Mouse (Mus musculus) midbrain, embryonic 13.5 days (tissue): ENCODE data around the gene Plppr2. TPM values are rescaled to one million over a fixed set of nuclear protein-coding genes. Genes with fewer than 3 reads are reported as not detected.

Source experiments
- ATAC-seq: fragments of 200-750 bp; cut with Nextera tagmentation; 2 replicates; pipeline ENCODE4 v1.8.0; 2017; ENCODE audit warnings: mild to moderate bottlenecking, moderate TSS enrichment, moderate library complexity
- H3K27ac ChIP-seq: fragments of 300-500 bp; sonication (generic); 2 replicates; pipeline ENCODE4 v1.5.1; 2015; ENCODE audit warnings: inconsistent platforms, mild to moderate bottlenecking, moderate library complexity
- H3K27me3 ChIP-seq: fragments of 300-500 bp; sonication (generic); 2 replicates; pipeline ENCODE4 v1.6.1; 2015; ENCODE audit warnings: mild to moderate bottlenecking, inconsistent platforms
- H3K36me3 ChIP-seq: fragments of 300-500 bp; sonication (generic); 2 replicates; pipeline ENCODE4 v1.6.1; 2015; ENCODE audit warnings: mild to moderate bottlenecking, inconsistent platforms
- H3K4me1 ChIP-seq: fragments of 300-500 bp; sonication (generic); replicated peaks from 2 replicates; pipeline ENCODE4 v1.6.1; 2015; ENCODE audit warnings: inconsistent platforms
- H3K4me2 ChIP-seq: fragments of 300-500 bp; sonication (generic); replicated peaks from 2 replicates; pipeline ENCODE4 v1.6.1; 2015; ENCODE audit warnings: moderate library complexity, mild to moderate bottlenecking, inconsistent platforms
- H3K4me3 ChIP-seq: fragments of 300-500 bp; sonication (generic); replicated peaks from 2 replicates; pipeline ENCODE4 v1.5.1; 2015; ENCODE audit warnings: mild to moderate bottlenecking, inconsistent platforms
- H3K9ac ChIP-seq: fragments of 300-500 bp; sonication (generic); replicated peaks from 2 replicates; pipeline ENCODE4 v1.6.1; 2015; ENCODE audit warnings: mild to moderate bottlenecking, inconsistent platforms
- H3K9me3 ChIP-seq: fragments of 300-500 bp; sonication (generic); 2 replicates; pipeline ENCODE4 v1.6.1; 2016; ENCODE audit warnings: mild to moderate bottlenecking, inconsistent platforms
- WGBS: fragments of 180-500 bp; shearing (Covaris S2); methylation state at CpG from one replicate; pipeline ENCODE4 v1.1.7; 2015; 5-methylcytosine and 5-hydroxymethylcytosine counted together
- polyA plus RNA-seq: library from polyadenylated mRNA; unstranded; fragments of >200 nt; fragmentation: Nextera tagmentation; extraction: Ambion mirVana; gene quantifications from 2 replicates; pipeline ENCODE4 v1.2.1, GENCODE M21; 2015

Plppr2 gene
- polyA plus RNA-seq, 1 experiment from 2014 or later = 72.0 TPM

GRCm38 (mm10) chr9:21923036-21923435 is 13.8 kb upstream of the Plppr2 start:
- WGBS = 98% methylated on average over 4 of the region's 4 CpGs

DNA sequence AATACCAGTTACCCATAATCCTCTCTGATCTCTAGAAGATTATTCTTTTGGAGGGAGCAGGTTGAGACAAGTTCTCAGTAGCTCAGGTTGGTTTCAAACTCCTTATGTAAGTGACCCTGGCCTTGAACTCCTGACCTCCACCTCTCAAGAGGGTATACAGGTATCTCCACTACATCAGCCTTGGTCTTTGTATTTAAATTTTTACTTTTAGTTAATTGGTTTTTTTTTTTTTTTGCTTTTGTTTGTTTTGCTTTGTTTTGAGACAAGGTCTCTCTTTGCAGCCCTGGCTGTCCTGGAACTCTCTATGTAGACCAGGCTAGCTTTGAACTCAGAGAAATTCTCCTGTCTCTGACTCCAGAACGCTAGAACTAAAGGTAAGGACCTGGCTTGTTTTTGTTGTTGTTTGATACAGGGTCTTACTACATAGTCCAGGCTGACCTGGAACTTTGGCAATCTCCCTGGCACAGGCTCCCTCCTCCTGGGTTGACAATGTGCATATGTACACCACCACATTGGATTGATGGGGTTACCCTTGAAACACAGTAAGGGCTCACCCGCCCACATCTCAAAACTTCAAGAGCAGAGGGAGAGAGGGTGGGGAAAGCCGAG is 13.2 kb upstream of the Plppr2 start:
- H3K9me3 ChIP-seq = no peaks in the 10 kb centered on the region
- H3K4me3 ChIP-seq = no peak overlapping the region
- H3K36me3 ChIP-seq = 0 out of 2 replicates have a peak, but pooled peaks cover 4% of the 10 kb centered on the region
- peaks cover 18% of the 10 kb centered on the region for H3K4me1 ChIP-seq
- no peak overlapping the region for H3K27ac ChIP-seq
- no peak overlapping the region for H3K9ac ChIP-seq
- WGBS = 82% methylated on average over 3 of the region's 3 CpGs
- no peak overlapping the region for H3K4me2 ChIP-seq
- no peak for ATAC-seq
- no peaks in the 10 kb centered on the region for H3K27me3 ChIP-seq

More at GRCm38 (mm10) chr9:21923036-21923435, 13.8 kb upstream of the Plppr2 start:
- Histone ChIP-seq H3K27me3 (no peaks in the 10 kb centered on the region), H3K4me3 (no peak overlapping the region), H3K9ac (no peak overlapping the region), H3K36me3 (0 out of 2 replicates have a peak, but pooled peaks cover 4% of the 10 kb centered on the region), H3K4me1 (peaks cover 22% of the 10 kb centered on the region), H3K4me2 (no peak overlapping the region), H3K27ac (no peak overlapping the region), H3K9me3 (no peaks in the 10 kb centered on the region)
- no peak for ATAC-seq

- no peak for ATAC-seq
- H3K4me2 ChIP-seq = no peak overlapping the region
- 83% methylated on average over 6 of the region's 6 CpGs for WGBS
- H3K36me3 ChIP-seq = 0 out of 2 replicates have a peak, but pooled peaks cover 4% of the 10 kb centered on the region
- H3K4me3 ChIP-seq = no peak overlapping the region
- no peak overlapping the region for H3K9ac ChIP-seq
- H3K4me1 ChIP-seq = peaks cover 18% of the 10 kb centered on the region
- no peaks in the 10 kb centered on the region for H3K9me3 ChIP-seq
- no peak overlapping the region for H3K27ac ChIP-seq
- H3K27me3 ChIP-seq = no peaks in the 10 kb centered on the region
These were observed 12.7 kb upstream of the Plppr2 start for GRCm38 (mm10) chr9:21924099-21924493.

DNA sequence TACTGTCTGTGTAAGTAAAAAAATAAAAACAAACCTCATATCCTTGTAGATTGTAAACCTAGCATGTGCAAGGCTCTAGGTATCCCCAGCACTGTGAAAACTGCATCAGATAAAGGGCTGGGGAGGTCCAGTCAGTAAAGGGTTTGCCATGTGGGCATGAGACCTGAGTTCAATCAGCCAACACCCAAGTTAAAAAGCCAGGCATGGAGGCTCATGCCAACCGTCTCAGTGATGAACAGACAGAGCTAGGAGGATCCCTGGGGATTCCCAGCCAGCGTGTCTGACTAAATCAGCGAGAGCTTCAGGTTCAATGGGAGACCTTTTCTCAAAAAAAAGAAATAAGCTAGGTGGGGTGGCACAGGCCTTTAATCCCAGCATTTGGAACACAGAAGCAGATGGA is 11.8 kb upstream of the Plppr2 start:
- Histone ChIP-seq H3K36me3 (0 out of 2 replicates have a peak, but pooled peaks cover 4% of the 10 kb centered on the region), H3K27ac (no peak overlapping the region), H3K9me3 (no peaks in the 10 kb centered on the region), H3K4me3 (no peak overlapping the region), H3K4me1 (peaks cover 18% of the 10 kb centered on the region), H3K9ac (no peak overlapping the region), H3K27me3 (no peaks in the 10 kb centered on the region), H3K4me2 (no peak overlapping the region)
- 83% methylated on average over 3 of the region's 3 CpGs for WGBS
- no peak for ATAC-seq

- 0 out of 2 replicates have a peak, but pooled peaks cover 4% of the 10 kb centered on the region for H3K36me3 ChIP-seq
- H3K4me2 ChIP-seq = no peak overlapping the region
- ATAC-seq = no peak
These were observed 11.3 kb upstream of the Plppr2 start for GRCm38 (mm10) chr9:21925506-21925905.

GRCm38 (mm10) chr9:21926155-21926554 is 10.7 kb upstream of the Plppr2 start:
- H3K4me3 ChIP-seq = peak overlapping the region; percentile 58
- H3K27ac ChIP-seq = no peak overlapping the region
- H3K36me3 ChIP-seq = 0 out of 2 replicates have a peak, but pooled peaks cover 4% of the 10 kb centered on the region
- 81% methylated on average over 6 of the region's 6 CpGs for WGBS
- peak overlapping the region; percentile 66 for H3K4me2 ChIP-seq
- no peaks in the 10 kb centered on the region for H3K27me3 ChIP-seq
- peak overlapping the region; percentile 68 for H3K9ac ChIP-seq
- ATAC-seq = no peak
- H3K9me3 ChIP-seq = no peaks in the 10 kb centered on the region
- H3K4me1 ChIP-seq = peaks cover 18% of the 10 kb centered on the region

More at GRCm38 (mm10) chr9:21925506-21925905, 11.3 kb upstream of the Plppr2 start:
- peaks cover 18% of the 10 kb centered on the region for H3K4me1 ChIP-seq
- no peaks in the 10 kb centered on the region for H3K27me3 ChIP-seq
- H3K9me3 ChIP-seq = no peaks in the 10 kb centered on the region
- H3K4me3 ChIP-seq = no peak overlapping the region
- 97% methylated on average over 1 of the region's 1 CpGs for WGBS
- no peak overlapping the region for H3K9ac ChIP-seq
- H3K27ac ChIP-seq = no peak overlapping the region

DNA sequence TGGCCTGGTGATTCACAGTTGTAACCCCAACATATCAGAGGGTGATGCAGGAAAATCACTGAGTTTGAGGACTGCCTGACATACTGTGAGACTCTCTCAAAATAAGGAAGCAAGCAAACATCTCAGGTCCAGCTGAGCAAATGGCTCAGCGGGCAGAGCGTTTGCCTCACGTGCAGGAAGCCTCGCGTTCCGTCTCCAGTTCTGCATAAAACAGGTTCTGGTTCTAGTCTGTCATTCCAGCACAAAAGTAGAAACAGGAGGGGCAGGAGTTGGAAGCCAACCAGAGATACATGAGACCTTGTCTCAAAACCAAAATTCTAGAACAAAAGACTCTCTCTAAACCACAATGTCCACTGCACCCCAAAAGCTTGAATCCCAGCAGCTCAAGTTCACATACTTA is 10.0 kb upstream of the Plppr2 start:
- no peaks in the 10 kb centered on the region for H3K9me3 ChIP-seq
- H3K4me1 ChIP-seq = peaks cover 18% of the 10 kb centered on the region
- H3K4me2 ChIP-seq = peak overlapping the region; percentile 66
- H3K9ac ChIP-seq = peak overlapping the region; percentile 68
- peak overlapping the region; percentile 58 for H3K4me3 ChIP-seq
- no peaks in the 10 kb centered on the region for H3K27me3 ChIP-seq
- no peak for ATAC-seq
- H3K36me3 ChIP-seq = 0 out of 2 replicates have a peak, but pooled peaks cover 1% of the 10 kb centered on the region
- peak overlapping the region; percentile 57 for H3K27ac ChIP-seq
- 1% methylated on average over 6 of the region's 6 CpGs for WGBS

DNA sequence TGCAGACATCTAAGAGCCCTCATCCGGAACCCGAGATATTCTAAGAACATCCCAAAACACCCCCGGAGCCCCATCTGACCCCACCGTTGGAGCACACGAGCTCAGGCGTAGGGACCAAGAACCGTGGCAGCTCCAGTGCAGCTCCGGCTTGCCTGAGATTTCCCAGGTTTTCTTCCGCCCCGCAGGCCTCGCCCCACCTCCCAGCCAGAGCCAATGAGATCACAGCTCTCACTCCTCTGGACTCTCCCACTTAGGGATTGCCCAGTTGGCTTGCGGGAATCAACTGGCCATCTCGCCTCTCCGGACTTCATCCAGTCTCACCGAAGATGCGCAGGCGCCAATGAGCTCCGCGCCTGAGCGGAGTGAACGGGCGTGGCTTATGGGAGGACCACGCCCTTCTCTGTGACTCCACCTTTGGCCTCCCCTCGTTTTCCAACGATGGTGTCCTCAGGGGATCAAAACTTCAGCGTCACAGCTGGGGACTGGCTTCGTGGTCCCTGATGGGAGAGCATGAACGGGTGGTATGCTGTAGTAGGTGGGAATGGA is 9.6 kb upstream of the Plppr2 start, which contains the start of the genes Ccdc159 and Tmem205:
Gene Ccdc159, plus strand, starts transcription at position 264 of the 546 bp plus-strand sequence.
Gene Tmem205, minus strand, starts transcription at position 349 of the 546 bp plus-strand sequence.
- under 1% methylated on average over 28 of the region's 28 CpGs for WGBS
- ATAC-seq = peak; percentile 99

DNA sequence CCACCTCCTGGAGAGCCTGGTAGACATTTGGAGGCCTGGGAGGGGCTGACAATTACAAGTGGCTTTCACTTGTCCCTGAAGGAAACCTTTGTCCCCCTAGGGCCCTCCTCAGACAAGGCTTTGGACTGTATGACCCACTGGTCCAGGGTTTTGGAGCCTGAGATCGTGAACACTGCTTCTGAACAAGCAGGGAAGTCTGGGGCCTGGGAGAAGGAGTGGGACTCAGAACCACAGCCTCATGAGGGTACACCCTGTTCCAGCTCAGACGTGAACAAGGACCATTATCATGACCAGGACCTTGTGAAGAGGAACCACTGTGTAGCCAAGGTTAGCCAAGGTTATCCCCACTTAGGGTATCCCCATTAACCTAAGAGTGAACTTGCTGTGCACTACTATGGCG is 7.6 kb upstream of the Plppr2 start:
- Histone ChIP-seq H3K27me3 (no peaks in the 10 kb centered on the region; the same call in 1 of the 2 replicates), H3K27ac (no peak overlapping the region), H3K4me2 (no peak overlapping the region), H3K36me3 (no peaks in the 10 kb centered on the region), H3K4me3 (no peak overlapping the region), H3K9me3 (no peaks in the 10 kb centered on the region), H3K9ac (no peak overlapping the region), H3K4me1 (peaks cover 18% of the 10 kb centered on the region)
- WGBS = 81% methylated on average over 3 of the region's 3 CpGs
- no peak for ATAC-seq

More for the DNA sequence above, 9.6 kb upstream of the Plppr2 start, which contains the start of the genes Ccdc159 and Tmem205:
- peak within 1 kb of the TSS; percentile 77 for H3K27ac ChIP-seq
- H3K9me3 ChIP-seq = no peaks in the 10 kb centered on the region
- peak within 1 kb of the TSS; percentile 58 for H3K4me3 ChIP-seq
- H3K9ac ChIP-seq = peak within 1 kb of the TSS; percentile 68
- no peaks in the 10 kb centered on the region for H3K36me3 ChIP-seq
- H3K27me3 ChIP-seq = no peaks in the 10 kb centered on the region
- peak within 1 kb of the TSS; percentile 66 for H3K4me2 ChIP-seq
- H3K4me1 ChIP-seq = peaks cover 18% of the 10 kb centered on the region

DNA sequence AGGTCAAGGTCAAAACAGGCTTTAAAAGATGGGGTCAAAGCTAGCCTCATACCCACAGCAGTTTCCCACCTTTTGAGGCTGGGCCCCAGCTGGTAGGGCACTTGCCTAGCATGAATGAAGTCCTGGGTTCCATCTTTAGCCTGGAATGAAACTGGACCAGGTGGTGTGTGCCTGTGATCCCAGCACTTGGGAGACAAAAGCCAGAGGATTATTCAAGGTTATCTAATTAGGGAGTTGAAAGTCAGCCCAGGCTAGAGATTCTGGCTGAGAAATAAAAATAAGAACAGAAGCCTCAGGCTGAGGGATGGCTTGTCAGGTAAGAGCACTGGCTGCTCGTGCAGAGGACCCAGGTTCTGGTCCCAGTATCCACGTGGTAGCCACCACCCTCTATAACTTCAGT is 4.8 kb upstream of the Plppr2 start:
- Histone ChIP-seq H3K27me3 (no peaks in the 10 kb centered on the region; the same call in 1 of the 2 replicates), H3K9ac (no peak overlapping the region), H3K27ac (no peak overlapping the region), H3K9me3 (no peaks in the 10 kb centered on the region), H3K4me2 (no peak overlapping the region), H3K4me1 (peaks cover 7% of the 10 kb centered on the region; the same call in 1 of the 2 replicates), H3K36me3 (no peaks in the 10 kb centered on the region), H3K4me3 (no peak overlapping the region)
- 64% methylated on average over 2 of the region's 2 CpGs for WGBS
- ATAC-seq = no peak

DNA sequence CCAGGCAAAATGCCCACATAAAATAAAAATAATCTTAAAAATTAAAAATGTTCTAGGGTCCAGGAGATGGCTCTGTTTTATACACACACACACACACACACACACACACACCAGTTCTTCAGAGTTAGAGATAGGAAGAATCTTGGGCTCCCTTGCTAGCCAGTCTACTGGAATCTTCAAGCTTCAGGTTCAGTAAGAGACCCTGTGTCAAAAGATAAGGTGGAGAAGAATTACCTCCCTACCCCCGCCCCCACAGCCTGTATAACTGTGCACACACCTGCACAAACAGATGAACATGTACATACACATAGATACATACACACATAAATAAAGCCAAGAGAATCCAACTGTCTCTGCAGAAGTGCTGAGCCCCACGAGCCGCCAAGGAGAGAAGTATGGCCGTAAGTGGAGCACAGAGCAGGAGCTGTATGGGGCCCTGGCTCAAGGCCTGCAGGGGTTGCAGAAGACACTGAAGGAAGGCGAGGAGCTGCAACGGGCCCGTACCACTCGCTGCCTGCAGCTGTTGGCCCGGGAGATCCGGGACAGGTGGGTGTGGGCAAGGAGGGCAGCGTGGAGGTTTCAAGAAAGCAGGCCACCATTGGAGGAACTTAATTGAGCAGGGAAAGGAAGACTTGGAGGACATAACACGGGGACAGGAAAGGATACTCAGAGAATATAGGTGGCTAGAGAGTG is 4.2 kb upstream of the Plppr2 start:
- Histone ChIP-seq H3K27ac (no peak overlapping the region), H3K9me3 (no peaks in the 10 kb centered on the region), H3K4me3 (no peak overlapping the region), H3K4me2 (no peak overlapping the region), H3K36me3 (no peaks in the 10 kb centered on the region), H3K27me3 (no peaks in the 10 kb centered on the region; the same call in 1 of the 2 replicates), H3K4me1 (peaks cover 8% of the 10 kb centered on the region), H3K9ac (no peak overlapping the region)
- 59% methylated on average over 12 of the region's 12 CpGs for WGBS
- no peak for ATAC-seq

GRCm38 (mm10) chr9:21934021-21934420 is 2.8 kb upstream of the Plppr2 start:
- Histone ChIP-seq H3K9ac (no peak overlapping the region), H3K27ac (no peak overlapping the region), H3K27me3 (no peaks in the 10 kb centered on the region; the same call in 1 of the 2 replicates), H3K4me2 (no peak overlapping the region), H3K36me3 (no peaks in the 10 kb centered on the region), H3K4me3 (no peak overlapping the region), H3K9me3 (no peaks in the 10 kb centered on the region), H3K4me1 (peaks cover 17% of the 10 kb centered on the region)
- 87% methylated on average over 12 of the region's 12 CpGs for WGBS
- no peak for ATAC-seq
